Mouse (Mus musculus) stomach, postnatal 0 days (tissue): Measurements from ENCODE around the gene Aire. TPM values are rescaled to one million over a fixed set of nuclear protein-coding genes. Genes with fewer than 3 reads are reported as not detected.

Experiments used
- ATAC-seq: fragments of 200-750 bp; cut with Nextera tagmentation; 2 replicates; pipeline ENCODE4 v1.8.0; 2017; ENCODE audit not compliant: low FRiP score, low TSS enrichment
- DNase-seq: peaks from one replicate; pipeline ENCODE4 v3.0.0-alpha.2; 2016; ENCODE audit warnings: low spot score
- H3K27ac ChIP-seq: fragments of 300-500 bp; sonication (generic); replicated peaks from 2 replicates; pipeline ENCODE4 v1.5.1; 2014; ENCODE audit warnings: mild to moderate bottlenecking, control low read depth
- H3K27me3 ChIP-seq: fragments of 300-500 bp; sonication (generic); 2 replicates; pipeline ENCODE4 v1.6.1; 2014; ENCODE audit warnings: low read length; ENCODE audit not compliant: control insufficient read depth, insufficient read depth
- H3K36me3 ChIP-seq: fragments of 300-500 bp; sonication (generic); 2 replicates; pipeline ENCODE4 v1.6.1; 2014; ENCODE audit warnings: low read length, mixed read lengths; ENCODE audit not compliant: control insufficient read depth, insufficient read depth
- H3K4me1 ChIP-seq: fragments of 300-500 bp; sonication (generic); replicated peaks from 2 replicates; pipeline ENCODE4 v1.6.1; 2014; ENCODE audit warnings: antibody characterized with exemption; ENCODE audit not compliant: control insufficient read depth, insufficient read depth
- H3K4me2 ChIP-seq: fragments of 300-500 bp; sonication (generic); replicated peaks from 2 replicates; pipeline ENCODE4 v1.6.1; 2014; ENCODE audit warnings: low read depth, mild to moderate bottlenecking, control low read depth, moderate library complexity
- H3K4me3 ChIP-seq: fragments of 300-500 bp; sonication (generic); 2 replicates; pipeline ENCODE4 v1.5.1; 2014; ENCODE audit warnings: low read depth, low read length, control low read depth
- H3K9ac ChIP-seq: fragments of 300-500 bp; sonication (generic); 2 replicates; pipeline ENCODE4 v1.6.1; 2014; ENCODE audit warnings: mild to moderate bottlenecking, low read length, control low read depth, mixed read lengths
- H3K9me3 ChIP-seq: fragments of 300-500 bp; sonication (generic); 2 replicates; pipeline ENCODE4 v1.6.1; 2016; ENCODE audit warnings: low read length; ENCODE audit not compliant: control insufficient read depth
- CTCF ChIP-seq: IDR thresholded peaks from 2 replicates; pipeline ENCODE4 v1.5.1; 2016; ENCODE audit warnings: antibody characterized with exemption, low read depth, mild to moderate bottlenecking, moderate library complexity
- EP300 ChIP-seq: optimal IDR thresholded peaks from 2 replicates; pipeline ENCODE3; 2016; ENCODE audit warnings: antibody characterized with exemption
- WGBS: fragments of 180-500 bp; shearing (Covaris S2); extraction: QIAGEN DNeasy Blood & Tissue Kit; methylation state at CpG from one replicate; pipeline ENCODE4 v1.1.7; 2014; 5-methylcytosine and 5-hydroxymethylcytosine counted together
- polyA plus RNA-seq: library from polyadenylated mRNA; unstranded; fragments of >200 nt; fragmentation: Nextera tagmentation; extraction: Ambion mirVana; gene quantifications from 2 replicates; pipeline ENCODE4 v1.2.1, GENCODE M21; 2015

The Aire gene
- polyA plus RNA-seq, 1 experiment from 2014 or later: 0.11 TPM

GRCm38 (mm10) chr10:78087101-78087511, 43.7 kb upstream of the Aire start:
- no peaks in the 10 kb centered on the region for H3K36me3 ChIP-seq
- H3K4me3 ChIP-seq: no peak overlapping the region
- no peaks in the 10 kb centered on the region for H3K4me1 ChIP-seq
- no peak overlapping the region for H3K27ac ChIP-seq
- no peak for DNase-seq
- H3K4me2 ChIP-seq: no peak overlapping the region
- WGBS: 70% methylated on average over 6 of the region's 6 CpGs
- H3K27me3 ChIP-seq: no peaks in the 10 kb centered on the region
- no peaks in the 10 kb centered on the region for H3K9me3 ChIP-seq
- no peak overlapping the region for H3K9ac ChIP-seq
- no peak for ATAC-seq
- TF ChIP-seq CTCF (no peak), EP300 (no peak)

- Histone ChIP-seq H3K27me3 (no peaks in the 10 kb centered on the region), H3K9ac (no peak overlapping the region), H3K9me3 (no peaks in the 10 kb centered on the region), H3K4me1 (no peaks in the 10 kb centered on the region), H3K4me3 (no peak overlapping the region), H3K27ac (no peak overlapping the region), H3K4me2 (no peak overlapping the region), H3K36me3 (no peaks in the 10 kb centered on the region)
- no peak for DNase-seq
- no peak for ATAC-seq
- 72% methylated on average over 10 of the region's 10 CpGs for WGBS
- no peak for TF ChIP-seq CTCF
- no peak for TF ChIP-seq EP300
Measured at GRCm38 (mm10) chr10:78086444-78087061, 43.1 kb upstream of the Aire start.

- Histone ChIP-seq H3K27ac (no peak overlapping the region), H3K4me3 (no peak overlapping the region), H3K4me1 (no peaks in the 10 kb centered on the region), H3K27me3 (no peaks in the 10 kb centered on the region), H3K36me3 (no peaks in the 10 kb centered on the region), H3K9ac (no peak overlapping the region), H3K4me2 (no peak overlapping the region), H3K9me3 (no peaks in the 10 kb centered on the region)
- ATAC-seq (no peak), DNase-seq (no peak)
- TF ChIP-seq EP300 (no peak), CTCF (no peak)
- WGBS: 94% methylated on average over 6 of the region's 6 CpGs
Measured at GRCm38 (mm10) chr10:78085711-78086110, 42.3 kb upstream of the Aire start.

- ATAC-seq (no peak), DNase-seq (no peak)
- Histone ChIP-seq H3K36me3 (no peaks in the 10 kb centered on the region), H3K27me3 (no peaks in the 10 kb centered on the region), H3K4me2 (no peak overlapping the region), H3K9ac (no peak overlapping the region), H3K4me1 (no peaks in the 10 kb centered on the region), H3K9me3 (no peaks in the 10 kb centered on the region), H3K27ac (no peak overlapping the region), H3K4me3 (no peak overlapping the region)
- 53% methylated on average over 1 of the region's 1 CpGs for WGBS
- no peak for TF ChIP-seq EP300
- no peak for TF ChIP-seq CTCF
Measured at GRCm38 (mm10) chr10:78084073-78084472, 40.7 kb upstream of the Aire start.

GRCm38 (mm10) chr10:78079955-78080591, 36.7 kb upstream of the Aire start:
- Histone ChIP-seq H3K27me3 (no peaks in the 10 kb centered on the region), H3K36me3 (0 out of 2 replicates have a peak, but pooled peaks cover 3% of the 10 kb centered on the region), H3K4me1 (no peaks in the 10 kb centered on the region), H3K4me3 (no peak overlapping the region), H3K9ac (no peak overlapping the region), H3K27ac (no peak overlapping the region), H3K9me3 (no peaks in the 10 kb centered on the region), H3K4me2 (no peak overlapping the region)
- TF ChIP-seq EP300 (no peak), CTCF (no peak)
- peak; percentile 51; the same call in 1 of the 2 replicates for ATAC-seq
- no peak for DNase-seq
- WGBS: 66% methylated on average over 4 of the region's 4 CpGs

- whole genome bisulfite sequencing: 72% methylated on average over 5 of the region's 5 CpGs
- Histone ChIP-seq H3K4me2 (no peak overlapping the region), H3K36me3 (0 out of 2 replicates have a peak, but pooled peaks cover 3% of the 10 kb centered on the region), H3K4me1 (no peaks in the 10 kb centered on the region), H3K27ac (0 out of 2 replicates have a peak overlapping the region, but pooled peaks have one; percentile 9), H3K4me3 (no peak overlapping the region), H3K9me3 (no peaks in the 10 kb centered on the region), H3K9ac (no peak overlapping the region), H3K27me3 (no peaks in the 10 kb centered on the region)
- no peak for DNase-seq
- ATAC-seq: no peak
- TF ChIP-seq EP300: no peak
- no peak for TF ChIP-seq CTCF
Measured at GRCm38 (mm10) chr10:78078276-78078675, 34.9 kb upstream of the Aire start.
